Mouse (Mus musculus): ENCODE data around the gene Ptbp3. TPM values are rescaled to one million over a fixed set of nuclear protein-coding genes. Genes with fewer than 3 reads are reported as not detected.

The Ptbp3 gene
- polyA plus RNA-seq, 1 experiment from 2014 or later = 64.3 TPM

- Histone ChIP-seq H3K4me3 (replicated peaks; ENCODE audit: low read depth, low read length) (no peak overlapping the region), H3K9ac (ENCODE audit: low read depth, low read length) (no peak overlapping the region), H3K9me3 (replicated peaks; ENCODE audit: low read length) (no peaks in the 10 kb centered on the region), H3K4me1 (replicated peaks; ENCODE audit: insufficient read depth, low read length) (0 out of 2 replicates have a peak, but pooled peaks cover 6% of the 10 kb centered on the region), H3K36me3 (ENCODE audit: insufficient read depth, low read length) (no peaks in the 10 kb centered on the region), H3K27ac (peak overlapping the region; percentile 32), H3K27me3 (ENCODE audit: insufficient read depth, low read length) (no peaks in the 10 kb centered on the region), H3K4me2 (ENCODE audit: low read length) (no peak overlapping the region)
- no peak for ATAC-seq (replicated peaks; ENCODE audit: low FRiP score, low read depth)
- no peak for DNase-seq (ENCODE audit: low spot score)
- WGBS = 34% methylated on average over 5 of the region's 5 CpGs
- no peak for TF ChIP-seq CTCF (IDR thresholded peaks at IDR 0.05; ENCODE audit: low read depth)
Measured at GRCm38 (mm10) chr4:59422025-59422783, 127.0 kb downstream of the Ptbp3 start.

Other genes with a start within 250 kb of the Ptbp3 start
- gene Susd1, start 110.7 kb downstream of the Ptbp3 start, polyA plus RNA-seq (2015; fragmentation: Nextera tagmentation; extraction: Ambion mirVana) = 6.3 and 7.6 TPM in 2 replicates
- gene Hsdl2, start 32.2 kb upstream of the Ptbp3 start, polyA plus RNA-seq (2015; fragmentation: Nextera tagmentation; extraction: Ambion mirVana) = 40.4 and 46.6 TPM in 2 replicates
- 29.0 and 30.7 TPM in 2 replicates for gene E130308A19Rik, start 76.8 kb upstream of the Ptbp3 start, polyA plus RNA-seq (2015; fragmentation: Nextera tagmentation; extraction: Ambion mirVana)

All from kidney, postnatal 0 days (tissue).